Mouse (Mus musculus) CD8-positive naive resting alpha-beta T cell, adult 2 months (primary cell): ENCODE measurements around the gene Slc38a7.
"Not testable (repeated sequence)": the region's sequence is repeated elsewhere in the genome, so short reads cannot be mapped to it uniquely, and the experiment has no call there.

Source experiments
- DNase-seq, 2 experiments: peaks; one replicate each; pipeline ENCODE4 v3.0.0; 2022; ENCODE audit warnings: low read depth in 2 of 2, low spot score in 2 of 2

Gene Slc38a7

GRCm38 (mm10) chr8:95853102-95853843, at the start of gene Slc38a7:
Slc38a7 (minus strand) TSS chr8:95853539.
- DNase-seq, result peak; percentile 61 to 71

GRCm38 (mm10) chr8:95901864-95902263, 48.5 kb upstream of the Slc38a7 start:
- no peak for DNase-seq

- no peak for DNase-seq
Observed at GRCm38 (mm10) chr8:95893701-95894100, 40.4 kb upstream of the Slc38a7 start.

- DNase-seq, result peak; percentile 83 to 91
Observed at GRCm38 (mm10) chr8:95888285-95889136, 35.2 kb upstream of the Slc38a7 start, which contains the start of gene Got2. Got2 (minus strand) TSS chr8:95888547.

- DNase-seq, result peak; percentile 3 to 19
Observed at GRCm38 (mm10) chr8:95887578-95888284, 34.4 kb upstream of the Slc38a7 start.

GRCm38 (mm10) chr8:95886647-95887577, 33.6 kb upstream of the Slc38a7 start:
- DNase-seq, result peak in 1 of 2 experiments; percentile 0

- DNase-seq, result no peak
Observed at GRCm38 (mm10) chr8:95885966-95886365, 32.6 kb upstream of the Slc38a7 start.

- DNase-seq, result no peak
Observed at GRCm38 (mm10) chr8:95885271-95885841, 32.0 kb upstream of the Slc38a7 start.

- no peak for DNase-seq
Observed at GRCm38 (mm10) chr8:95884491-95884890, 31.2 kb upstream of the Slc38a7 start.

GRCm38 (mm10) chr8:95882191-95882590, 28.9 kb upstream of the Slc38a7 start:
- no peak for DNase-seq

GRCm38 (mm10) chr8:95881576-95881975, 28.2 kb upstream of the Slc38a7 start:
- DNase-seq, result no peak

- DNase-seq, result no peak
Observed at GRCm38 (mm10) chr8:95879823-95880222, 26.5 kb upstream of the Slc38a7 start.

- DNase-seq, result no peak
Observed at GRCm38 (mm10) chr8:95878176-95878962, 25.0 kb upstream of the Slc38a7 start.

GRCm38 (mm10) chr8:95875270-95875669, 21.9 kb upstream of the Slc38a7 start:
- DNase-seq, result no peak

GRCm38 (mm10) chr8:95871690-95872089, 18.4 kb upstream of the Slc38a7 start:
- DNase-seq, result no peak

GRCm38 (mm10) chr8:95864851-95865250, 11.5 kb upstream of the Slc38a7 start:
- DNase-seq, result not testable (repeated sequence)

- not testable (repeated sequence) for DNase-seq
Observed at GRCm38 (mm10) chr8:95863761-95864440, 10.6 kb upstream of the Slc38a7 start.

GRCm38 (mm10) chr8:95854174-95854573, 835 bp upstream of the Slc38a7 start:
- DNase-seq, result no peak

GRCm38 (mm10) chr8:95852290-95852689, 1.0 kb downstream of the Slc38a7 start:
- DNase-seq, result no peak
